Mouse (Mus musculus) A20 (cell line): ENCODE results near the gene Tbccd1.
"Not testable (repeated sequence)": the region's sequence is repeated elsewhere in the genome, so short reads cannot be mapped to it uniquely, and the experiment has no call there.

Source experiments
- DNase-seq: peaks from one replicate; pipeline ENCODE4 v3.0.0-alpha.2; 2011; ENCODE audit warnings: low read depth, low spot score

The Tbccd1 gene

GRCm38 (mm10) chr16:22789908-22790367 lies 67.5 kb downstream of the Tbccd1 start:
- no peak for DNase-seq

GRCm38 (mm10) chr16:22782686-22783085 lies 74.8 kb downstream of the Tbccd1 start:
- no peak for DNase-seq

- DNase-seq, result no peak
Measured at GRCm38 (mm10) chr16:22779228-22779835, 78.1 kb downstream of the Tbccd1 start.

- not testable (repeated sequence) for DNase-seq
Measured at GRCm38 (mm10) chr16:22778296-22778695, 79.2 kb downstream of the Tbccd1 start.

- DNase-seq, result no peak
Measured at GRCm38 (mm10) chr16:22775471-22775985, 81.9 kb downstream of the Tbccd1 start.

GRCm38 (mm10) chr16:22768661-22769060 lies 88.8 kb downstream of the Tbccd1 start:
- DNase-seq, result no peak

- peak; percentile 37 for DNase-seq
Measured at GRCm38 (mm10) chr16:22767405-22767804, 90.1 kb downstream of the Tbccd1 start.

- DNase-seq, result no peak
Measured at GRCm38 (mm10) chr16:22766738-22767211, 90.7 kb downstream of the Tbccd1 start.

- no peak for DNase-seq
Measured at GRCm38 (mm10) chr16:22765531-22765930, 91.9 kb downstream of the Tbccd1 start.
